Mouse (Mus musculus) inflammation-experienced regulatory T-cells, adult 6 months (primary cell): Measurements from ENCODE around the gene Aifm3. TPM values are rescaled to one million over a fixed set of nuclear protein-coding genes. Genes with fewer than 3 reads are reported as not detected.

Experiments used
- ATAC-seq: one replicate; pipeline ENCODE4 v1.8.0; 2017
- polyA plus RNA-seq, 3 experiments: library from polyadenylated mRNA; unstranded; fragments of 100-300 nt; shearing (Covaris generic); gene quantifications; one replicate each; pipeline ENCODE4 v1.2.1; 2017

Gene Aifm3
- polyA plus RNA-seq, 3 experiments from 2014 or later = not detected

- no peak for ATAC-seq
Observed at GRCm38 (mm10) chr16:17556180-17556579, 66.8 kb downstream of the Aifm3 start.

GRCm38 (mm10) chr16:17556907-17557306, 67.5 kb downstream of the Aifm3 start:
- ATAC-seq = no peak

Other genes with a start within 250 kb of the Aifm3 start
- 10 to 100 TPM; 16.9 to 42.0 (median 36.2) TPM for gene Tmem191c, start 213.5 kb upstream of the Aifm3 start, polyA plus RNA-seq
- gene Serpind1, start 158.2 kb upstream of the Aifm3 start, polyA plus RNA-seq = under 1 TPM; 0.58 to 0.83 (median 0.70) TPM
- 10 to 100 TPM in 2 of 3 experiments, 1 to 10 TPM in 1; 9.0 to 16.6 (median 11.6) TPM for gene Snap29, start 83.6 kb upstream of the Aifm3 start, polyA plus RNA-seq
- 10 to 100 TPM; 45.7 to 57.2 (median 55.3) TPM for gene Pi4ka, start 83.3 kb upstream of the Aifm3 start, polyA plus RNA-seq
- gene Crkl, start 37.6 kb upstream of the Aifm3 start, polyA plus RNA-seq = 10 to 100 TPM; 18.5 to 26.2 (median 19.8) TPM
- 10 to 100 TPM; 41.0 to 66.9 (median 51.0) TPM for gene Lztr1, start 19.1 kb downstream of the Aifm3 start, polyA plus RNA-seq
- 10 to 100 TPM; 58.2 to 74.8 (median 67.4) TPM for gene Thap7, start 41.5 kb downstream of the Aifm3 start, polyA plus RNA-seq
- under 1 TPM in 1 of 3 experiments, not detected in 2; 0.27 TPM for gene Lrrc74b, start 71.6 kb downstream of the Aifm3 start, polyA plus RNA-seq
- not detected for gene P2rx6, start 72.3 kb downstream of the Aifm3 start, polyA plus RNA-seq
- gene Slc7a4, start 93.6 kb downstream of the Aifm3 start, polyA plus RNA-seq = 1 to 10 TPM in 2 of 3 experiments, under 1 TPM in 1; 0.21 to 5.3 (median 1.9) TPM
- 10 to 100 TPM; 14.0 to 26.8 (median 17.8) TPM for gene Smpd4, start 129.7 kb downstream of the Aifm3 start, polyA plus RNA-seq
- 1 to 10 TPM in 1 of 3 experiments, under 1 TPM in 1, not detected in 1; 0.74 to 1.1 TPM for gene Ccdc74a, start 156.9 kb downstream of the Aifm3 start, polyA plus RNA-seq
- gene Med15, start 243.3 kb downstream of the Aifm3 start, polyA plus RNA-seq = 100 to 1,000 TPM in 1 of 3 experiments, 10 to 100 TPM in 2; 69.3 to 109 (median 71.8) TPM